Comparison of ENCODE assay signal across 8 mouse cellular contexts in the genomic region with DNA sequence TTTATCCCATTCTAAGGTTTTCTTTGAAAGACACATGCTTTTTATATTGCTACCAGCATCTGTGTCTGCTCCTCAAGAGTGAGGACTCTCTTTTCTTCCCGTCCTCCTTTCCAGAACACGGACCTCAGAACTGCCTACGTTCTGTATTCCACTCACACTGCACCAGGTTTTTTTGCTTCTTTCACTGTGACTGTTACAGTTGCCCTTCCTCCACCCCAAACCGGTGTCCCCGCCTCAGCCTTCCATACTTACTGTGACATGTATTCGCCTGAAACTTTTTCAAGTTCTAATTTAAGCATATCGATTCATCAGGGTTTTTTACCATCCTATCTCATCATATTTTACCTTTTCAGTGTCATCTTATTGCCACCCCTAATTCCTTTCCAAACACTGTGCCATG. TPM values are rescaled to one million over a fixed set of nuclear protein-coding genes. Genes with fewer than 3 reads are reported as not detected.
DNase-seq lines count a peak whose midpoint lies in the region; ATAC-seq and TF ChIP-seq lines count a peak whose summit lies in the region.

No protein-coding gene starts in this region.

- ATAC-seq in CD4-positive, CD25-positive, alpha-beta regulatory T cell, adult 4 months, result no peak
- no peak for ATAC-seq in heart, embryonic 11.5 days (replicated peaks; ENCODE audit: insufficient number of reproducible peaks, low FRiP score, low TSS enrichment)
- no peak for ATAC-seq in stomach, postnatal 0 days (ENCODE audit: low FRiP score, low TSS enrichment)

- H3K9ac ChIP-seq in heart, embryonic 11.5 days (ENCODE audit: low read depth, low read length), result peak overlapping the region; percentile 94
- H3K9ac ChIP-seq in stomach, postnatal 0 days (ENCODE audit: low read length), result peak overlapping the region; percentile 97

- TF ChIP-seq CTCF in stomach, postnatal 0 days (IDR thresholded peaks at IDR 0.05; ENCODE audit: low read depth), result no peak

- no peaks in the 10 kb centered on the region for H3K9me3 ChIP-seq in heart, embryonic 11.5 days (replicated peaks; ENCODE audit: control insufficient read depth, low read length)
- H3K9me3 ChIP-seq in stomach, postnatal 0 days (ENCODE audit: control insufficient read depth, low read length), result no peaks in the 10 kb centered on the region

- WGBS in heart, embryonic 11.5 days (ENCODE audit: insufficient replicate concordance), result 11% methylated on average over 7 of the region's 7 CpGs
- WGBS in macrophage (ENCODE audit: missing documents), result 4% methylated on average over 7 of the region's 7 CpGs
- 5% methylated on average over 7 of the region's 7 CpGs for WGBS in stomach, postnatal 0 days

- H3K36me3 ChIP-seq in heart, embryonic 11.5 days (ENCODE audit: control insufficient read depth, insufficient read depth, low read length), result no peaks in the 10 kb centered on the region
- no peaks in the 10 kb centered on the region for H3K36me3 ChIP-seq in macrophage (ENCODE audit: inconsistent target)
- H3K36me3 ChIP-seq in stomach, postnatal 0 days (ENCODE audit: control insufficient read depth, insufficient read depth, low read length), result no peaks in the 10 kb centered on the region

- peaks cover 89% of the 10 kb centered on the region for H3K79me2 ChIP-seq in macrophage (ENCODE audit: inconsistent target)

- no peaks in the 10 kb centered on the region for H3K27me3 ChIP-seq in heart, embryonic 11.5 days (ENCODE audit: control insufficient read depth, insufficient read depth, low read length)
- no peaks in the 10 kb centered on the region for H3K27me3 ChIP-seq in stomach, postnatal 0 days (ENCODE audit: control insufficient read depth, insufficient read depth, low read length)

- DNase-seq in CD4-positive, CD25-positive, alpha-beta regulatory T cell, adult 2 months (ENCODE audit: low read depth, low spot score), result peak; percentile 51
- peak; percentile 68 for DNase-seq in A20 (ENCODE audit: low read depth, low spot score)
- peak; percentile 47 for DNase-seq in cerebellum, adult 9-10 months
- DNase-seq in kidney, postnatal 25 days, result peak; percentile 7 to 37
- peak; percentile 19 for DNase-seq in stomach, postnatal 0 days (ENCODE audit: low spot score)

- peaks cover 20% of the 10 kb centered on the region for H3K4me1 ChIP-seq in heart, embryonic 11.5 days (ENCODE audit: control insufficient read depth, insufficient read depth, low read length)
- H3K4me1 ChIP-seq in stomach, postnatal 0 days (replicated peaks; ENCODE audit: control insufficient read depth, insufficient read depth), result no peaks in the 10 kb centered on the region

- no peak for TF ChIP-seq EP300 in stomach, postnatal 0 days (optimal IDR thresholded peaks at IDR 0.05)

- peak overlapping the region; percentile 83 for H3K4me2 ChIP-seq in heart, embryonic 11.5 days
- peak overlapping the region; percentile 86 for H3K4me2 ChIP-seq in stomach, postnatal 0 days (replicated peaks; ENCODE audit: low read depth)

- peak overlapping the region; percentile 86 for H3K4me3 ChIP-seq in heart, embryonic 11.5 days (ENCODE audit: low read depth, low read length)
- peak overlapping the region; percentile 91 for H3K4me3 ChIP-seq in macrophage (ENCODE audit: inconsistent target)
- peak overlapping the region; percentile 94 for H3K4me3 ChIP-seq in stomach, postnatal 0 days (ENCODE audit: low read depth, low read length)

- H3K27ac ChIP-seq in heart, embryonic 11.5 days (ENCODE audit: low read depth, low read length), result peak overlapping the region; percentile 98
- peak overlapping the region; percentile 91 for H3K27ac ChIP-seq in macrophage
- peak overlapping the region; percentile 99 for H3K27ac ChIP-seq in stomach, postnatal 0 days (replicated peaks)

RNA-seq across cellular contexts. Expression of a gene that starts 1.0 kb away (rescaled TPM):
- 10 to 100 TPM; 53.1 to 58.5 TPM for polyA plus RNA-seq in CD4-positive, CD25-positive, alpha-beta regulatory T cell, adult 4 months (2017; shearing (Covaris generic))
- 51.8 and 56.3 TPM in 2 replicates for polyA plus RNA-seq in heart, embryonic 11.5 days (2014; fragmentation: Nextera tagmentation; extraction: Ambion mirVana)
- 100 to 1,000 TPM in 4 of 26 experiments, 10 to 100 TPM in 22; 34.4 to 171 (median 63.2) TPM for total RNA-seq in macrophage (2018; cell fraction: chromatin; rRNA removed)
- 10 to 100 TPM in 25 of 26 experiments, 1 to 10 TPM in 1; 10.0 to 25.4 (median 13.9) TPM for total RNA-seq in macrophage (2018; cell fraction: cytosol; rRNA removed)
- 100 to 1,000 TPM in 2 of 26 experiments, 10 to 100 TPM in 24; 21.6 to 128 (median 56.3) TPM for total RNA-seq in macrophage (2018; cell fraction: nucleus; rRNA removed)
- polyA plus RNA-seq in macrophage (2018), result 15.9 to 48.3 TPM (median 18.5 TPM) in 3 replicates
- polyA plus RNA-seq in stomach, postnatal 0 days (2015; fragmentation: Nextera tagmentation; extraction: Ambion mirVana), result 25.2 and 25.8 TPM in 2 replicates

RNA-seq across cellular contexts. Expression of a gene that starts 1.6 kb away (rescaled TPM):
- 100 to 1,000 TPM; 107 to 113 TPM for polyA plus RNA-seq in CD4-positive, CD25-positive, alpha-beta regulatory T cell, adult 4 months (2017; shearing (Covaris generic))
- 92.8 and 93.4 TPM in 2 replicates for polyA plus RNA-seq in heart, embryonic 11.5 days (2014; fragmentation: Nextera tagmentation; extraction: Ambion mirVana)
- 100 to 1,000 TPM in 17 of 26 experiments, 10 to 100 TPM in 9; 61.4 to 161 (median 109) TPM for total RNA-seq in macrophage (2018; cell fraction: chromatin; rRNA removed)
- 100 to 1,000 TPM in 4 of 26 experiments, 10 to 100 TPM in 22; 72.0 to 106 (median 93.7) TPM for total RNA-seq in macrophage (2018; cell fraction: cytosol; rRNA removed)
- total RNA-seq in macrophage (2018; cell fraction: nucleus; rRNA removed), result 100 to 1,000 TPM in 10 of 26 experiments, 10 to 100 TPM in 16; 63.7 to 168 (median 86.6) TPM
- 81.7 to 146 TPM (median 81.9 TPM) in 3 replicates for polyA plus RNA-seq in macrophage (2018)
- 73.8 and 80.3 TPM in 2 replicates for polyA plus RNA-seq in stomach, postnatal 0 days (2015; fragmentation: Nextera tagmentation; extraction: Ambion mirVana)
